Mouse (Mus musculus): Measurements from ENCODE around the gene Zfp952. TPM values are rescaled to one million over a fixed set of nuclear protein-coding genes. Genes with fewer than 3 reads are reported as not detected.
A peak's percentile ranks its signal among the peaks of the same experiment; 100 is the strongest.
"Not testable (repeated sequence)": the region's sequence is repeated elsewhere in the genome, so short reads cannot be mapped to it uniquely, and the experiment has no call there.

Gene Zfp952
- total RNA-seq (2015) (5.9 TPM in 2 replicates), total RNA-seq (2017) (8.4 and 10.2 TPM in 2 replicates)

DNA sequence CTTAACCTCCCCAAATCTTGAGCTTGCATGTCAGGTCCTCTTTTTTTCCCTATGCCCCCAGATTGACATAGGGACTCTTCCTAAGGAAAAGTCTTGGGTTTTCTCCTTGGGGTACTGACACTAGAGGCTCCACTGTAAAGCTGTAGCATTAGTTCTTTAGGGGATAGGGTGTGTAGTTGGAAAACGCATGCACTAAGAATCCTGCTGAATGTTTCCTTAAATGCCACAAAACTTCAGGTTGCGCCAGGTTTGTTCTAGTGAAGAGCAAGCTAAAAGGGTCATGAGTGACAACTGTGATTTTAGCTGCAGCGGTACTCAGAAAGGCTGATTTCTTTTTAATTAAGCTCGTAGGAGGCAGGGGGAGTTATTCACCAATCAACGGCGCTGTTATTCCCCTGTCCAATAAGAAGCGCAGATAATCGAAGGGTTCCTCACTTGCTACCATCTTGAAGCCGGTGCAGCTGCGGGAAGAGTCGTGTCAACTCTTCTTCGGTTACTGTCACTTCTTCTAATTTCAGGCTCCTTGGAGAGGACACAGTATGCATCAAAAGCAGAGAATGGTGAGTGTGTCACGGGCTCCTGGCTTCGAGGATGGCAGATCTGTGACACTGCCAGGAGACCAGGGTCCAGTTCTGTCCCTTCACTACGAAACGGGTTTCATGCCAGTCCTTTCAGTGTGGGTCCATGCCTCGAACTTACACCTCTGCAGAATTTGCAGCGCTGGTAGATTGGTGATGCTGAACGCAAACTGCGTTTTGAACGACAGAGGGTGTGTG is at the start of gene Zfp952:
Zfp952 (plus strand) TSS at position 431 of the 776 bp plus-strand sequence.
- peak; percentile 99 for ATAC-seq (replicated peaks; ENCODE audit: poor library complexity)

DNA sequence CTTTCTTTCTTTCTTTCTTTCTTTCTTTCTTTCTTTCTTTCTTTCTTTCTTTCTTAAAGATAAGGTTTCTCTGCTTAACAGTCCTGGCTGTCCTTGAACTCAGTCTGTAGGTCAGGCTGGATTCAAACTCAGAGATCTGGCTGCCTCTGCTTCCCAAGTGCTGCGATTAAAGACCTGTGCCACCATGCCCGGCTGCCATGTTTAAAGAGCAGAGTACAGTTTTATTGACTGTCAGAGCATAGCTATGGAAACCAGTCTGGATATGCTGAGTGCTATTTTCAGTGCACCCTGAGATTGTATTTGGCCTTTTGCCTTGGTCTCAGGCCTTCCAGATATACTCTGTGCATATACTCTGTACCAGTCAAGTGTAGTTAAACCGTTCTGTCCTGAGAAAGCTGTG is 49.3 kb upstream of the Zfp952 start:
- no peak for ATAC-seq (replicated peaks; ENCODE audit: poor library complexity)

DNA sequence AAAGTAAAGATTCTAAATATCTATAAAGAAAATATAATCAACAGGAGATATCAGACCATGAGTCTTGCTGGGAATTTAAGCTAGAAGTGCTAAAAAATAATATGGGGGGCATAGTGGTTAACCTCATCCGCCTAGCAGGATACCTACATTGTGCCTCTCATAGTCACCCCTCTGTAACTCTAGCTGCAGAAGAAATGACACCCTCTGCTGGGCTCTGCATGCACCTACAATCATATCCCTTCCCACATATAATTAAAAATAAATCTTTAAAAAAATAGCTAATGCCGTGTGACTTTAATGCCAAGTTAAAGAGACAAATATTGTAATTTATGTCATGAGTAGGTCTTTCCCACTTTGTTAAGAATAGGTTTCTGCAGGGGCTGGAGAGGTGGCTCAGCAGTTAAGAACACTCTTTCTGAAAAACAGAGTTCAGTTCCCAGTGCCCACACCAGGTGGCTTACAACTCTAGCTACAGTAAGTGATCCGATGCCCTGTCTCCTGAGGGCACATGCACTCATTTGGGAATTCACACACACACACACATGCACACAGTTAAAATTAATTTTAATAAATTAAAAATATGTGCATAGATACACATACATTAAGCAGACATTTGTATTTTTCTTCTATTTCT is 48.4 kb upstream of the Zfp952 start:
- ATAC-seq (replicated peaks; ENCODE audit: poor library complexity): peak; percentile 49

DNA sequence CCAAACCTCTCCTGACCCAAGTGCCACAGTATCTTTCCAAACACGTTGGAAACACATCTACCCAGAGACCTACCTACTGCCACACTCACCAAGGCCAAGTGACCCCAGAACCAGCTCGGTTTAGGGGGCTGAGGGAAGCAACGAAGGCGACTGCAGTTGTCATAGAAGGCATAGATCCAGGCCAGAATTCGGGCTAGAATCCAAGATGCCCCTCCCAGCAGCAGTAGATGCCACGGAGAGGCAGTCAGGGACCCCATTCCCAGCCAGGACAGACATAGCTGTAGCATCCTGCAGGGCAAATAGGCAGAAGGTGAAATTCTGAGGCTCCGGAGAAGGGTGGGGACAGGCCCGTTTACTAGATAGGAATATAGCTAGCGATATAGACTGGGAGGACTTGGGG is 46.2 kb upstream of the Zfp952 start:
- ATAC-seq (replicated peaks; ENCODE audit: poor library complexity): peak; percentile 8; the same call in 1 of the 2 replicates

DNA sequence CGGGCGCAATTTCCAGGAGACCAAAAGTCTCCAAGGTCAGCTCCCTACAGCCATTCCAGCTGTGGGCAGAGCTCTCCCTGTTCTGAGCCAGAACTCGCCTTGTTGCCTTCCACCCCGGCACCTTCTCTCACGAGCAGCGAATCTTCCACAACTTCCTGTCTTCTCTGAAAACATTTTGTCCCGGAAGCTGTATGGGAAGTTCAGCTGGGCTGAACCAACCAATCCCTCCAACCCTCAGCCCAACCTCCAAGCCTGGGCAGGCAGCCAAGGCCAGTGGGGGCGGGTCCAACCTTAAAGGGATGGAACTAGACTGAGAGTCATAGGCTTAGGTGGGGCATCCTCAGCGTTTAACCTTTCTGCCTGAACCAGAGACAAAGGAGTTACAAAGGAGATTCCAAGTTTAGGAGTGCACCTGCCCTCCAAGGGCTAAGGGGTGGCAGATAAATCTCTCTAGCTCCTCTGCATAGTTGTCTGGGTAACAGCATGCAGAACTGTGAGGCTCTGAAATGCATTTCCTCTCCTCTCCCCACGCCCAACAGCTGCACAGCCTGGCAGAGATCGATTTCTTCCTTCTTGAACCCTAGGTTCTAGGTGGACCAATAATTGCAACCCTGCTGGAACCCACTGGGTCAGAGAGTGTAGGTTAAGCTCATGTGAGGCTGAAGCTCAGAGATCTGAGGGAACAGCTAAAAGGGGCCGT is 45.6 kb upstream of the Zfp952 start, which contains the start of gene Cyp4f13:
Cyp4f13 (minus strand) TSS at position 188 of the 700 bp plus-strand sequence.
- peak; percentile 90 for ATAC-seq (replicated peaks; ENCODE audit: poor library complexity)

DNA sequence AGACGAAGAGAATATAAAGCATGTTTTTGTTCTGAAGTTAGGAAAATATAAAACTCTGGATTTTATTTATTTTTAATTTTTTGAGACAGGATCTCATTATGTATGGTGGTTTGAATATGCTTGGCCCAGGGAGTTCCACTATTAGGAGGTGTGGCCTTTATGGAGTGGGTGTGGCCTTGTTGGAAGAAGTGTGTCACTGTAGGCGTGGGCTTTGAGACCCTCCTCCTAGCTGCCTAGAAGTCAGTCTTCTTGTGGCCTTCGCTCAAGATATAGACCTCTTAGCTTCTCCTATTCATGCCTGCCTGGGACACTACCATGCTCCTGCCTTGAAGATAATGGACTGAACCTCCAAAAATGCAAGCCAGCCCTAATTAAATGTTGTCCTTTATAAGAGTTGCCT is 42.8 kb upstream of the Zfp952 start:
- no peak for ATAC-seq (replicated peaks; ENCODE audit: poor library complexity)

DNA sequence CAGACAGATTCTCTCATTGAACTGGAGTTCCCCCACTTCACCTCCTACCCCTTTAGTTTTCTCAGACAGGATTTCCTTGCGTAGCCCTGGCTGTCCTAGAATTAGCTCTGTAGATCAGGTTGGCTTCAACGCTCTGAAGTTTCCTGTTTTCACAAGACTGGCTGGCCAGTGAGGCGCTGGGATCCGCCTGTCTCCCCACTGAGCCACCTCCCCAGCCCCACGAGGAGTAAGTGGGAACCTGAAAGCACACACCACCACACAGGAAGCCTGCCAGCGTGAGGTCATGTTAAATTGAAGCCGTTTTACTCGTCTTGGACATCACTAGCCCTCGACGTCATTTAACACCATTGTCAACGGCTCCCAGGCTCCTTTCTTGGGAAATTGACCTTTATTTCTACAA is 41.9 kb upstream of the Zfp952 start:
- ATAC-seq (replicated peaks; ENCODE audit: poor library complexity): 0 out of 2 replicates have a peak, but pooled peaks have one; percentile 16

DNA sequence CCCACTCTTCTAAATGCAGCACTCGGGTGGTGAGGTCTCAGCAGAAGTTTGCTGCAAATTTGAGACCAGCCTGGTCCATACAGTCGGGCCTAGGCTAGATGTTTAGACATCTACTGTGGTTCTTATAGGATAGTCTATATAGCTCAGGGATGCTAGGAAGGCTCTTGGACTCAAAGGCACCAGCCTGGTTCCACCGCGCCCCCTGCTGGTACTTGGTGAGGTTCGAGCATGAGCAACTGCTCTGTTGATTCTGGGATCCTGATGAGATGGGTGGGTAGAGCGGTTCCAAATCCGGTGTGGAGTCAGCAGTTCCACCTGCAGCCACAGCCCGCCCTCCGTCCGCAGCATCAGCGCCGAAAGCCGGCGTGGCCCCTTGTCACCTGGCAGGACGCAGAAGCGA is 41.5 kb upstream of the Zfp952 start:
- ATAC-seq (replicated peaks; ENCODE audit: poor library complexity): peak; percentile 64

DNA sequence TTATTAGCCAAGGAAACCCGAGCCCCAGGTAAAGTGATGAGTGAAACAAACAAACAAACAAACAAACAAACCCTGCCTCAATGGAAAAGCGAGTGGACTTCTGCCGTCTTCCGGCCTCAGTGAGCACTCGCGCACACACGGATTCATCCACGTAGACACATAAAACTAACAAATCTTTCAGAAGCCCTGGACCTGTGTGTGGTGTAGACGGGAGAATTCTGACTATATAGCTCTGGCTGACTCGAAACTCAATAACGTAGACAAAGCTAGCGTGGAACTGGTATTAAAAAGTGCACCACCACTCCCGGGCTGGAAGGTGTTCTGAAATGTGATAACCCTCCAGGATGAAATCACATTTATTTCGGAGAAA is 27.7 kb upstream of the Zfp952 start:
- no peak for ATAC-seq (replicated peaks; ENCODE audit: poor library complexity)

DNA sequence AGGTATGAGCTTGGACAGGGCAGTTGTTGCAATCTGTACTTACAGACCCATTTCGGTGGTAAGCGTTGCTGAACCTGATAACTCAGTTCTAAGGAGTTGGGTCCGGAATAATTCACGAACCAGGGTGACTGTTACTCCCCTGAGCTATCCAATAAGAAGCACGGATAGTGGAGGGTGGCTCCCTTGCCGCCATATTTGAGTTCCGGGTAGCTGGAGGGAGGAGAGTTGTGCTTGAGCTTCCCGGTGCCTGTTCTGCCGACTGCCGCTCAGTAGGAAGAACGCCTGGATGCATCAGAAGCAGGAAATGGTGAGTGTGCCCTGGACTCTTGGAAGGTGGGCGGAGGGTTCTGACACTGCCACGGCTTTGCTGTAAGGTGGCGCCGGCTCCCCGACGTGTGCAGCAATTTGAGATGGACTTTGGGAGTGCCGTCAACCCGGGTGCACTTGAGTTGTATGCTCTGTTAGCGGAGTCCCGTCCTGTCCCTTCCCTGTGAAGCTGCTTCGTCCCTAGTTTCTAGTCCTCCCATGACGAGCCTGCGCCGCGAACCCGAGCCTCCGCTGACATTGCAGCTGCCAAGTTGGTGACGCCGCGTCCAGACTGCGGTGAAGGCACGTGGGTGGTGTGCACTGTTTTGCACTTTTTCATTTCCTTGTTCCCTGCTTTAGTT is 27.2 kb upstream of the Zfp952 start, which contains the start of gene Zfp472:
Zfp472 (plus strand) TSS at position 192 of the 668 bp plus-strand sequence.
- peak; percentile 97 for ATAC-seq (replicated peaks; ENCODE audit: poor library complexity)

DNA sequence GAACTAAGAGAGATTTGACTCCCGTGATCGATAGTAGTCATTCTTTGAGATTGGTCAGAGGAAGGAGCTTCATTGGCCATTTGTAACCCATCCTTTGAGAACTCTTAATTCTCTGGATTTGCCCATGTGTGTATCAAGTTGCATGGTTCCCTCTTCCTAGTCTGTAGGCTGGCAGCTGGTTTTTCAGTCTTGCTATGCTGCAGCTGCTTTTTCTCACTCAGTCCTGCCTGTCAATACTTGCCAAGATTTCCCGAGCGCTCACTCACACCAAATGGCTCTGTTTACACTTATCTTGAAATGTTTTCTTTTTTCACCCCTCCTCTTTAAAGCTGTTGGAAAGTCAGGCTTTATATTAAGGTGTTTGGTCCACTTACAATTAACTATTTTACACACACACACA is 11.6 kb upstream of the Zfp952 start:
- no peak for ATAC-seq (replicated peaks; ENCODE audit: poor library complexity)

DNA sequence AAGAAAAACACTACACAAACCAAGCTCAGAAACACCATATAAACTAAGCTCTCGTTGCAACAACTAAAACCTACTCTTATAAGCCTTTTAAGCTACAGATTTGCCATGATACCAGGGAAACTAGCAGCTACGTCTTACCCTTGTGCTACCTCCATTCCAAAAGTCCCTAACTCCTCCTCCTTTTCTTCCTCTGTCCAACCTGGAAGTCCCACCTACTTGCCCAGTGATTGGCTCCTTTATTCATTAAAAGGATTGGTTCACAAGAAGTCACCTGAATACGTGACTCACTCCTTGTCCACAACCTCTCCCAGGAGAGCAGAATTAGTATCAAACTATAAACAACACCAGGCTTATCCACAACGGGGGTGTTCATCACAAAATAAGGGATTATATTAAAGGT is 6.6 kb upstream of the Zfp952 start:
- ATAC-seq (replicated peaks; ENCODE audit: poor library complexity): no peak

DNA sequence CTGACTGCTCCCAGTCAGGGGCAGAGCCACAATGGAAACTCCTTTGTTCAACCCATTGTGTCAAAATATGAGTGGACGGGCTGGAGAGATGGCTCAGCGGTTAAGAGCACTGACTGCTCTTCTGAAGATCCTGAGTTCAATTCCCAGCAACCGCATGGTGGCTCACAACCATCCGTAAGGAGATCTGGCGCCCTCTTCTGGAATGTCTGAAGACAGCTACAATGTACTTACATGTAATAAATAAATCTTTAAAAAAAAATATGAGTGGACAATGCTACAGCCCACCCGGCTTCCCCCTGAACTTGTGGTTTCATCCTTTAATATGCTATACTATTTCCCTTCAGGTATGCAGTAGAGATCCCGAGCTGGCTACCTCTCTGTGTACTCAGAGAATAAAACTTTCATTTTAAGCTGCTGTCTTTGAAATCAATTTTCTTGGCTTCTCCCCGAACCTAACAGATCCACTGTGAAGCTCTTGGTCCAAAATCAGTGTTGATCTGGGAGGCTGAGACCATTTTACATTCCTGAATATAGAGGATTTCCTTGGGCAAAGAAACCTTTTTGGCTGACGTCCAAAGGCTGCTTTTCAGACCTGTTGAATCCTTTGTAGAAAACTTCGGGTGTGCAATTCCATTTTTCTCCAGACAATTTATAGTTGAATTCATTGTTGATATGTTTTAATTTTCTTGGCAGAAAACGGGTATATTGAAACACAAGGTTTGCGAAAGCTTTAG is 797 bp upstream of the Zfp952 start:
- no peak for ATAC-seq (replicated peaks; ENCODE audit: poor library complexity)

DNA sequence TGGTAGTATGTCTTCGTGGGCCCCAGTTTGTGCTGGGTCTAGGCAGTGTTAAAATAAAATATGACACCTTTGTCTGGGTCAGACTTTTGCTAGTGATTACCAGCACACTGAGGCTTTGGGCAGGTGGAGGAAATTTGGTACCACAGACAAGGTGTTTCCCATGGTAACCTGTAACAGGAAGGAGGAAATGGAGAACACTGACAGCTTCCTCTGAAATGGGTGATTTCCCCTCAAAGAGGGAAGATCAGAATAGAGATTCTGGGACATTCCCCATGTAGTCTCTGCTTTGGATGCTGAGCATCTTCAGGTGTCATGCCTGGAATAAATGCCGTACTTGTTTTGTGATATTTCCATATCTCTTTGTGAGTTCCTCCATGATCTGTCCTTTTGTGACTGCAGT is 5.6 kb downstream of the Zfp952 start:
- no peak for ATAC-seq (replicated peaks; ENCODE audit: poor library complexity)

DNA sequence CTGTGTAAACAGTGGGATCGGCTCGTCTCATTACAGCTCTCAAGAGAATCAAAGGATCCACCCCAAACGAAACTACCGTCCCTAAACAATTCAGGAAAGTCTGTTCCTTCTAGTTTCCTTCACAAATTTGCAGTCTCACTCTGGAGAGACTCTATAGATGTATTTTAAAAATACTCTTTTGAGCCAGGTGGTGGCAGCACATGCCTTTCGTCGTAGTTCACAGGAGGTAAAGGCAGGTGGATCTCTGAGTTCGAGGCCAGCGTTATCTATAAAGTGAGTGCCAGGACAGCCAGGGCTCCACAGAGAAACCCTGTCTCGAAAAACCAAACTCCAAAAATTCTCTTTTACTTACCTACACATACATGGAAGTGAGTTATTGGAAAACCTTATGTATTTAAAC is 15.4 kb downstream of the Zfp952 start:
- ATAC-seq (replicated peaks; ENCODE audit: poor library complexity): peak; percentile 66; the same call in 1 of the 2 replicates

DNA sequence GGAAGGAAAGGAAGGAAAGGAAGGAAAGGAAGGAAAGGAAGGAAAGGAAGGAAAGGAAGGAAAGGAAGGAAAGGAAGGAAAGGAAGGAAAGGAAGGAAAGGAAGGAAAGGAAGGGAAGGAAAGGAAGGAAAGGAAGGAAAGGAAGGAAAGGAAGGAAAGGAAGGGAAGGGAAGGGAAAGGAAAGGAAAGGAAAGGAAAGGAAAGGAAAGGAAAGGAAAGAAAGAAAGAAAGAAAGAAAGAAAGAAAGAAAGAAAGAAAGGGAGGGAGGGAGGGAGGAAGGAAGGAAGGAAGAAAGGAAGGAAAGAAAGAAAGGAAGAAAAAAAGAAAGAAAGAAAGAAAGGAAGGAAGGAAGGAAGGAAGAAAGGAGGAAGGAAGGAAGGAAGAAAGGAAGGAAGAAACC is 27.5 kb downstream of the Zfp952 start:
- ATAC-seq (replicated peaks; ENCODE audit: poor library complexity): not testable (repeated sequence)

DNA sequence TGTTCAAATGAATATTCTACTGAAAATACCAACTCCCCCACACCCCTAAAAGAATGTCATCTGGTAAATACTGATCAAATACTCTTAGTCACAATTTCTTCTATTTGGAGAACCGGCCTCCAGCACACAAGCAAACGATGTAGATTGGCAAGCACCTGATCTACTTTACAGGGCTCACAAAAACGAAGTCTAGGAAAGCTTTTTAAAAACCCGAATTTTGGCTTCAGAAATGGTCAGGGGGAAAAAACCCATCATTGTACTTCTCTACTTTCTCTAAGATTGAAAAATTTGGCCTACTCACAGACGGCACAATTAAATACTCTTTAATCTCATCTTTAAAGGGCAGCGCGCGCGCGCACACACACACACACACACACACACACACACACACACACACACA is 39.4 kb downstream of the Zfp952 start:
- ATAC-seq (replicated peaks; ENCODE audit: poor library complexity): no peak

DNA sequence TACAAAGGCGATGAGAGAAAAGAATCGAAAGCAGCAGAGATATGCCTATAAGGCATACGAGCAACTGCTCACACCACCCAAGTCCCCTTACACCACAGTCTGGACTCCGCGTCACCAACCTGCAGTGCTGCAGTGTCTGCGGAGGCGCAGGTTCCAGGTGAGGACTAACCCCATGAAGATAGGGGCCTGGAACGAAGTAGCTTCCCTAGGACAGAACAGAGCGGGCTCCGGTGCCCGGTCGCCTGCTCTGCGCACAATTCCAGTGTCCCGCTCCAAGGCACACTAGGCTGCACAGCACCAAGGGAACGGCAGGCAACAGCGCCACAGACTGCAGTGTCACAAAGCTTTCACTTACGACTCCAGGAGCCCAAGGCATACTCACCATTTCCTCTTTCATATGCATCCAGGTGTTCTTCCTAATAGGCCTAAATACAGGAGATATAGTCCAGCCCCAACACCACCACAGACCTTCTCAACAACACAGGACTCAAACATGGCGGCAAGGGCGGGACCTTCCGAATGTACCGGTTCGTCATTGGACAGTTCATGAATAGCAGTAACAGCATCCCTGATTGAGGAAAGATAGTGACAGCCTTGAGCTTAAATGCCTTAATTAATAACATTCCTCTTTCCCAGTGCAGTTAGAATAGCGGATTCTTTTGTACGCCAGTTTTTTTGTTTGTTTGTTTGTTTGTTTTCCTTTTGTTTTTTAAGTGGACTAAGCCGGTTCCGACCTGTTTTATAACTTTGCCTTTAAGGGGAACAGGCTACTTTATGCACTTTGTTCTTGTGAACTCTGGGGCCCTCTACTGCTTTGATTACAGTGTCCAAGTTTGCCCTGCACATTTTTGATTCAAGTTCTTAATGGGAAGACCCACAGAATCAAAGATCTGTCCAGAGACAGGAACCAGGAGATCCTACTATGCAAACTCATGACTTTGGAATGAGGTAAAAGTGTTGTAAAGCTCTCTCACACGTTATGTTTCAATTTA is 40.3 kb downstream of the Zfp952 start, which contains the start of gene Zfp763:
Zfp763 (minus strand) TSS at position 503 of the 992 bp plus-strand sequence.
- ATAC-seq (replicated peaks; ENCODE audit: poor library complexity): peak; percentile 99

Measured in megakaryocyte progenitor cell, adult 5-6 weeks (primary cell).